Comparison of ENCODE assay signal across 9 mouse cellular contexts in genomic region chr4:44402607-44403006, GRCm38 (mm10).
DNase-seq lines count a peak whose midpoint lies in the region; ATAC-seq and TF ChIP-seq lines count a peak whose summit lies in the region.
"Had no signal": no experiment of that assay in that cellular context is flagged by ENCODE, and none has a peak within 500 bp of the region (broad histone marks: within the 10 kb centered on the region; RNA-seq: fewer than 3 reads in every experiment).

No protein-coding gene starts in this region.

- peak; percentile 75 for TF ChIP-seq CTCF in bone marrow, adult 2 months (IDR thresholded peaks at IDR 0.05; ENCODE audit: control insufficient read depth, insufficient read depth, low read length)
- peak; percentile 74 for TF ChIP-seq CTCF in hindbrain, postnatal 0 days (IDR thresholded peaks at IDR 0.05; ENCODE audit: low read depth)
- peak; percentile 71 for TF ChIP-seq CTCF in small intestine, adult 2 months (IDR thresholded peaks at IDR 0.05; ENCODE audit: extremely low read depth, insufficient read length, insufficient replicate concordance, low read depth, low read length)

- H3K36me3 ChIP-seq in hindbrain, postnatal 0 days (ENCODE audit: insufficient read depth, low read length) = no peaks in the 10 kb centered on the region
- no peaks in the 10 kb centered on the region for H3K36me3 ChIP-seq in small intestine, adult 2 months (ENCODE audit: control insufficient read depth, insufficient read depth, low read length)
- H3K36me3 ChIP-seq: liver, embryonic 15.5 days had no signal

- H3K9ac ChIP-seq in hindbrain, postnatal 0 days (replicated peaks; ENCODE audit: low read length) = no peak overlapping the region
- H3K9ac ChIP-seq: liver, embryonic 15.5 days had no signal

- H3K4me1 ChIP-seq in bone marrow, adult 2 months (ENCODE audit: control insufficient read depth, insufficient read depth, low read length) = no peaks in the 10 kb centered on the region
- no peaks in the 10 kb centered on the region for H3K4me1 ChIP-seq in hindbrain, postnatal 0 days (ENCODE audit: insufficient read depth, low read length)
- no peaks in the 10 kb centered on the region for H3K4me1 ChIP-seq in small intestine, adult 2 months (ENCODE audit: control insufficient read depth, insufficient read depth, insufficient read length, low read length)
- H3K4me1 ChIP-seq: liver, embryonic 15.5 days had no signal

- H3K27me3 ChIP-seq in hindbrain, postnatal 0 days (ENCODE audit: insufficient read depth, low read length) = no peaks in the 10 kb centered on the region
- no peaks in the 10 kb centered on the region for H3K27me3 ChIP-seq in small intestine, adult 2 months (ENCODE audit: control insufficient read depth, insufficient read depth, low read length)
- H3K27me3 ChIP-seq: liver, embryonic 15.5 days had no signal

- DNase-seq in heart, postnatal 4 days = peak; percentile 36
- DNase-seq in heart, adult 11 months = no peak
- peak; percentile 20 for DNase-seq in CD4-positive helper T cell, adult 2 months (ENCODE audit: low read depth, low spot score)
- peak; percentile 53 for DNase-seq in hindbrain, postnatal 0 days (ENCODE audit: low spot score)
- no peak for DNase-seq in urinary bladder, postnatal 4 days (ENCODE audit: low spot score in 2 of 2)

- no peak overlapping the region; the same call in 1 of the 2 replicates for H3K27ac ChIP-seq in bone marrow, adult 2 months (ENCODE audit: control insufficient read depth, insufficient read depth, low read depth, low read length, poor library complexity)
- no peak overlapping the region for H3K27ac ChIP-seq in hindbrain, postnatal 0 days
- no peak overlapping the region for H3K27ac ChIP-seq in small intestine, adult 2 months (ENCODE audit: insufficient read depth, low read depth, low read length)
- H3K27ac ChIP-seq: liver, embryonic 15.5 days had no signal

- no peak for TF ChIP-seq POLR2A in bone marrow, adult 2 months (IDR thresholded peaks at IDR 0.05; ENCODE audit: borderline replicate concordance, control insufficient read depth, low read depth, low read length)
- TF ChIP-seq POLR2A in small intestine, adult 2 months (IDR thresholded peaks at IDR 0.05; ENCODE audit: low read depth, low read length) = no peak

- peak; percentile 43; the same call in 1 of the 2 replicates for ATAC-seq in hindbrain, postnatal 0 days
- ATAC-seq in megakaryocyte progenitor cell, adult 5-6 weeks (replicated peaks; ENCODE audit: poor library complexity) = no peak; the same call in 1 of the 2 replicates

- H3K9me3 ChIP-seq in hindbrain, postnatal 0 days (ENCODE audit: low read length) = no peaks in the 10 kb centered on the region
- H3K9me3 ChIP-seq: liver, embryonic 15.5 days had no signal

- 10% methylated on average over 5 of the region's 5 CpGs for WGBS in bone marrow, adult 2 months
- 7% methylated on average over 5 of the region's 5 CpGs for WGBS in hindbrain, postnatal 0 days
- 10% methylated on average over 5 of the region's 5 CpGs for WGBS in small intestine, adult 2 months

- H3K4me3 ChIP-seq in bone marrow, adult 2 months (replicated peaks; ENCODE audit: control insufficient read depth, low read depth, low read length) = no peak overlapping the region
- H3K4me3 ChIP-seq in hindbrain, postnatal 0 days (ENCODE audit: low read length) = no peak overlapping the region
- H3K4me3 ChIP-seq in small intestine, adult 2 months (ENCODE audit: low read depth, low read length) = no peak overlapping the region
- H3K4me3 ChIP-seq: liver, embryonic 15.5 days had no signal

- H3K4me2 ChIP-seq in hindbrain, postnatal 0 days (ENCODE audit: low read depth, low read length) = no peak overlapping the region
- H3K4me2 ChIP-seq: liver, embryonic 15.5 days had no signal

Comparison
In these comparisons a context has a peak if more than half of its experiments do, and no peak if none do; other contexts are left out.
1. DNase-seq: peak in heart, postnatal 4 days (single experiment), CD4-positive helper T cell, adult 2 months (single experiment) and hindbrain, postnatal 0 days (single experiment); none in heart, adult 11 months (single experiment) and urinary bladder, postnatal 4 days (0 of 2).
2. Peak in every context shown above with its lines, with median percentiles within 50 percentile points of each other: CTCF ChIP-seq.